Mouse (Mus musculus): ENCODE results near the gene Syvn1.

GRCm38 (mm10) chr19:6023059-6023458 lies 23.3 kb upstream of the Syvn1 start:
- TF ChIP-seq EP300 (IDR thresholded peaks at IDR 0.05; ENCODE audit: insufficient read depth, low read depth, low read length) (no peak), POLR2A (IDR thresholded peaks at IDR 0.05; ENCODE audit: insufficient read depth, low read depth, low read length) (no peak), CTCF (IDR thresholded peaks at IDR 0.05) (no peak)

All from heart, adult 2 months (tissue).